Mouse (Mus musculus) lung, adult 2 months (tissue): ENCODE measurements at regions not wholly inside any gene's neighbourhood (a gene's known extent, or its start where the extent isn't known, plus 50 kb on each side); places are given as distances from the start of the nearest gene placed in this dataset.

Experiments used
- CTCF ChIP-seq: fragments of 200-500 bp; IDR thresholded peaks from 2 replicates; pipeline ENCODE4 v1.5.1; 2011; ENCODE audit warnings: mild to moderate bottlenecking, low read length, control low read depth; ENCODE audit not compliant: insufficient read depth
- POLR2A ChIP-seq: fragments of 200-500 bp; IDR thresholded peaks from 2 replicates; pipeline ENCODE4 v1.6.1; 2011; ENCODE audit warnings: low read depth, mild to moderate bottlenecking, control low read depth, low read length, borderline replicate concordance; ENCODE audit errors: extremely low read depth

DNA sequence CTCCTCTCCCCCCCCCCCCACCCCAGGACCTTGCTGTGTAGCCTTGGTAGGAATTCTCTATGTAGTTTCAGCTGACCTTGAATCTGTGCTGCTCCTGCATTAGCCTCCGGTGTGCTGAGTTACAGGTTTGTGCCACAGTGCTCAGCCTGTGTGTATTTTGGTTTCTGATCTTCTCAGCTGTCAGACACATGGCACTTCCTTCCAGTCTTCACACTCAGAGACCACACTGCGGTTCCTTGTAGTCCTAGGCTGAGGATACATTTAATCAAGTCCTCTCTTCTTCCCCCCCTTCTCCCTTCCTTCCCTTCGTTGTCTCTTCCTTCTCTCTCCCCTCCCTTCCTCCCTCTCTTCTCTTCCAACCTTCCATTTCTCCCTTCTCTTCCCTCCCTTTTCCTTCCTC, 77.7 kb upstream of the Fbxo11 start:
- TF ChIP-seq CTCF (no peak), POLR2A (no peak)
